Mouse (Mus musculus) Patski (cell line): ENCODE measurements at regions not wholly inside any gene's neighbourhood (a gene's known extent, or its start where the extent isn't known, plus 50 kb on each side); places are given as distances from the start of the nearest gene placed in this dataset.
A peak's percentile ranks its signal among the peaks of the same experiment; 100 is the strongest.

Experiments
- ATAC-seq: fragments of 100-300 bp; one replicate; pipeline ENCODE4 v1.8.0; 2021
- CTCF ChIA-PET: fragments of 350-600 bp; sonication (Branson Sonifier 250); formaldehyde crosslinking; loops from one replicate; lab custom pipeline; 2022; ENCODE audit warnings: inconsistent platforms; lab: Charles Lee
- POLR2A ChIA-PET: fragments of 350-600 bp; sonication (Branson Sonifier 250); formaldehyde crosslinking; loops from one replicate; lab custom pipeline; 2022; ENCODE audit warnings: antibody characterized with exemption, inconsistent platforms; lab: Charles Lee
- DNase-seq: peaks from one replicate; pipeline ENCODE4 v3.0.0-alpha.2; 2011; ENCODE audit warnings: low read depth, low spot score
- H3K27me3 ChIP-seq: fragments of 371-371 bp; one replicate; pipeline ENCODE4 v1.5.1; 2021
- CTCF ChIP-seq: fragments of 100-300 bp; IDR thresholded peaks from one replicate; pipeline ENCODE4 v1.5.1; 2021
- in situ Hi-C: fragments of 300-500 bp; cut with MboI; formaldehyde crosslinking; loops from 3 replicates; pipeline ENCODE4 v1.11.1; 2018; ENCODE audit warnings: low pct_unique_long_range_greater_than_20kb, mixed read lengths

DNA sequence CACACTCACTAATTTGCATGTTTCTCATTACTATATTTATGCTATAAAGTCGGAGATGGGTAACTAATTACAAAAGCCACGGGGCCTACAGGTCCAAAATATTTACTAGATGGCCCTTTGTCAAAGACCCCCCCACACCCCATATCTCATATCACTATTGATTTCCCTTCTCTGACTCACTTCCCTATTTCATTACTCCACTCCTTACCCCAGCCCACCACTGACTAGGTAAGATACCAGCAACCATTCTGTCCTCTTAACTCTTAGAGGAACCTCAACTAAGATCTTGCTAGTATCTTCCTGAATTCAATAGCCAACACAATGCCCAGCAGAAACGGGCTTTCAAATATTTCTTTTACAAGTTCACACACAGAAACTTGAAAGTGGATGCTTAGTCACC, 187.1 kb upstream of the Cpeb2 start:
- ATAC-seq (no peak), DNase-seq (no peak)
- TF ChIP-seq CTCF: no peak
- in situ Hi-C loops: no loop called here
- no peaks in the 10 kb centered on the region for H3K27me3 ChIP-seq
- ChIA-PET CTCF (interaction anchor here (1.0 kb wide), 1 partner anchor 12 kb away, joined by 3 read pairs; no protein-coding TSS in a partner anchor), POLR2A (no interaction called here)

DNA sequence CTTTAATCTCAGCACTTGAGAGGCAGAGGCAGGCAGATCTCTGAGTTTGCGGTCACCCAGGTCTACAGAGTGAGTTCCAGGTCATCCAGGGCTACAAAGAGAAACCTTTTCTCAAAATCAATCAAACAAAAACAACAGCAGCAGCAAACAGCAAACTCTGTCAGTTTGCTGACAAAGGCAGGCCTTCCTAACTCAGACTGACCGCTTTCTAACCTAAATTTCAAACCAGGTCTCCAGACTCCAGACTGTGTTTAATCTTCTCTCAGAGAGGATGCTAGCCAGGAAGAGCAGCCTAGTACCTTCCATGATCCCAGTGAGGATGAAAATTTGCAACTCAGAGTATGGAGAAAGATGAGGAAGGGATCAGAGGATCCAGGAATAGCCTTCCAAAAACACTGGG, 185.7 kb upstream of the Cpeb2 start:
- in situ Hi-C loops: no loop called here
- TF ChIP-seq CTCF: no peak
- DNase-seq: no peak
- ATAC-seq: no peak
- H3K27me3 ChIP-seq: no peaks in the 10 kb centered on the region
- CTCF ChIA-PET: no interaction called here
- POLR2A ChIA-PET: interaction anchor here (0.7 kb wide), 1 partner anchor 279 kb away, joined by 3 read pairs; no protein-coding TSS in a partner anchor

DNA sequence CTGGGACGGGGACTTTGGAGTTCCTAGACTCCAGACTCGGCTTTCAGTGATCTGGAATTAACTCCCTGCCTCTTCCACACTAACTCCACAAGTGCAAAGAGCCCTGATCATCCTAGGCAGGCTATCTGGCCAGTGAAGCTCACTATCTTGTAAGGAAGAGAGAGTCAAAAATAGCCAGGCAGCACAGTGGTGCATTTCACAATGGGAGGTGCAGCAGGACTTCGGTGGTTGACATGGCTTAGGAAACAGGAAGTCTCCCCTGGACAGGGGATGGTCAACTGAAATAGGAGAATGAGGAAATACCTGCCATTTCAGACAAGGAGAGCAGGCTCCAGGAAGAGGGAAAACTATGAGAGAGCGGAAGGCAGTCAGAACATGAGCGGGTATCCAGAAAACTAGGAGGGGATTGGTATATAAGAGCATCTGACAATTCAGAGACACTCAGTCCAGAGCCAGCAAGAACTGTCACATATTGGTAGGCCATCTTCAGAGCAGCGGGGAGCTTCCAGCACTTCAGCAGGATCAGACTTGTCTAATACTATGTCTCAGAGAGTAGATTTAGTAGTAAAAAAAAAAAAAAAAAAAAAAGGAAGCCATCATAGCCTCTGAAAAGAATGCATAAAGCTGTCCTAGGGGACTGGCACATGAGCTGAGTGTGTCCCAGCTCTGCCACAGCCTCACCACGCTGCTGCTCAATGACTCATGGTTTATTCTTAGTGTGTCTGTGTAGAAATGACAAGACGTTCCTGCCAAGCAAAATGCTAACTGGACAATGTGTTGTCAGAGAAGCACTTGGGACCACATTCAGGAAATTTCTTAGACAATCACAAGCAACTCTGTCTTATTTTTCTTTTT, 184.5 kb upstream of the Cpeb2 start:
- POLR2A ChIA-PET: no interaction called here
- in situ Hi-C loops: no loop called here
- H3K27me3 ChIP-seq: no peaks in the 10 kb centered on the region
- TF ChIP-seq CTCF: no peak
- ATAC-seq (peak; percentile 79), DNase-seq (no peak)
- CTCF ChIA-PET: interaction anchor here (1.1 to 1.5 kb wide), 2 partner anchors 71 to 182 kb away, joined by 3 to 4 read pairs; no protein-coding TSS in a partner anchor

DNA sequence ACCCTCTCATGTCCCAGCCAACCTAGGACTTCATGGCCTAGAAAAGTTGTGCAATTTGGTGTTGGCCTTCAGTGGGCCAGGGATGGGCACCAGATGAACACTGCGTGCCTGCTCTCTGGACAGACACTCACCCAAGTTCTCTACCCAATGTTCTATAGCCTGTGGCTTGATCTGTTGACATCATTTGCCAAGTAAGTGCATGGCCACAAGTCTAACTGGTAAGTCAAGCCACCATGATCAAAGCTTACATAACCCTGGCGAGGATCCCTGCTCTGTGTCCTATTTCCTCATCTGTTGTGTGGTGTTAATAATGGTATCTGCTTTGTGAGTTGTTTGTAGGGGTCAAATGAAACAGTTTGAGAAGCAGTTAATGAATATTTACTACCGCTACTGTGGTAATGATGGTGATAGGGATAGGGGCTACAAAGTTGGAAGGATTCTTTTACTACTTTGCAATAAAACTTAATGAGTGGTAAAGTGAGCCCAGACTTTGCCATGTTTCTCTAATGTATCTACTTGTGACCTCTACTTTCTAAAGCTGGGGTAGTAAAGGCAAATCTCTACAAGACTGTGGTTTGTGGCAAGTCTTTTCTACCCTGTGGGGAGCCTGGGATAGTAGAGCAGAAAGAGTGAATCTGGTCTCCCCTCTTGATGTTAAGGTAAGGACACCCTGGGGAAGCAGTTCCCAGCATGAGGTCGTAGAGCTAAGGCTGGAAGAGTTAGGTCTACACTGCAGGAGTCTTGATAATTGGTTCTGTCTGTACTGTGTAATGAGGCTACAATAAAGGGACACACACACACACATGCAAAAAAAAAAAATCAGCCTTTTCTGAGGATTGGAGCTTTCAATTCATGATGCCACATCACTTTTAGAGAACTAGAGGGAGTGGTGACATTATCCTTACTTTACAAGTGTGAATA, 183.3 kb upstream of the Cpeb2 start:
- H3K27me3 ChIP-seq: no peaks in the 10 kb centered on the region
- CTCF ChIA-PET: interaction anchor here (0.9 to 1.9 kb wide), 4 partner anchors 14 to 182 kb away, joined by 3 to 5 read pairs (median 4); no protein-coding TSS in a partner anchor
- POLR2A ChIA-PET: interaction anchor here (0.7 kb wide), 1 partner anchor 32 kb away, joined by 3 read pairs; no protein-coding TSS in a partner anchor
- TF ChIP-seq CTCF: no peak
- in situ Hi-C loops: no loop called here
- ATAC-seq: no peak
- no peak for DNase-seq

DNA sequence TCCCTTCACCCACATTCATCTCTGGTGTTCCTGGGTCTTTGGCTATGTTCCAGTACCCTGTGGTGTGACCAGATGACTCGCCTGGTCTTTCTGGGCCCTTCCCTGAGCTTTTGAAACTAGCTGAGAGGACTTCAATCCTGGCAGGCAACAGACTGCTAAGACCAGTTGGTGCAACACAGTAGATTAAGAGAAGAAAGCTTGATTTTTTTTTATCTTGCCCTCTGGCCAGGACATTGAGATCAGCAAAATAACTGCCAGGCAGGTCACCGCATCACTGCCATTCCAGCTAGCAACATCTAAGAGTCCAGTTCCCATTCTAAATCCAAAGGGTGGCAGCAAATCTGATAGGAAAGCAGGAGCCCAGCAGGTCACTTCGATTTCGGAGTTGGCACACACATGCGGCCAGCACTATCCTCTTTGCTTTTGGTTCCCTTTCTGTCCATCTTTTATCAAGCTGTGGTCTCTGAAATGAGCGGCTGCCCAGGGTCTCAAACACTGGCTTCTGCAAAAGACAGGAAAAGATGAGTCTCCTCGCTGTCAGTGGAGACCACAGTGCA, 181.9 kb upstream of the Cpeb2 start:
- ChIA-PET CTCF (interaction anchor here (1.4 to 1.9 kb wide), 5 partner anchors 13 to 181 kb away, joined by 3 to 5 read pairs (median 4); no protein-coding TSS in a partner anchor), POLR2A (interaction anchor here (0.6 kb wide), 1 partner anchor 134 kb away, joined by 11 read pairs; no protein-coding TSS in a partner anchor)
- no peak for DNase-seq
- in situ Hi-C loops: no loop called here
- peak; percentile 53 for ATAC-seq
- no peaks in the 10 kb centered on the region for H3K27me3 ChIP-seq
- no peak for TF ChIP-seq CTCF

DNA sequence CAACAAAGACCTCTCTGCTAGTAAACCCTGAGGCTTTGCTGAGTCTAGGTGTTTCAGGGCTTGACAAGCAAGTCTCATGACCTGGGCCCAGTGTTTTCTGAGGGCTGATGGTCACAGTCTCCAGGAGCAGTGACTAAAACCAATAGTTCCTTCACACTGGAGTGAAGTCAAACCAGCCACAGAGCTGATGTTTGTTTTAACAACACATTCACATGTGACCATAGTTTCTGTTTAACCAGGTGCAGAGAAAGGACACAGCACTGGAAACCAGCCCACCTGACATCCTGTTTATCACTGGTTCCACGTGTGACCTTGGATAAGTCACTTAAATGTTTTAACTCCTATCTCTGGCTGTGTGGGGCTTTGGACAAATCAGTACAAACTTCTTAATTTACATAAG, 180.3 kb upstream of the Cpeb2 start:
- in situ Hi-C loops: no loop called here
- no peak for DNase-seq
- no peak for ATAC-seq
- POLR2A ChIA-PET: no interaction called here
- TF ChIP-seq CTCF: no peak
- CTCF ChIA-PET: interaction anchor here (1.4 to 1.6 kb wide), 2 partner anchors 30 to 166 kb away, joined by 3 read pairs; no protein-coding TSS in a partner anchor
- no peaks in the 10 kb centered on the region for H3K27me3 ChIP-seq

DNA sequence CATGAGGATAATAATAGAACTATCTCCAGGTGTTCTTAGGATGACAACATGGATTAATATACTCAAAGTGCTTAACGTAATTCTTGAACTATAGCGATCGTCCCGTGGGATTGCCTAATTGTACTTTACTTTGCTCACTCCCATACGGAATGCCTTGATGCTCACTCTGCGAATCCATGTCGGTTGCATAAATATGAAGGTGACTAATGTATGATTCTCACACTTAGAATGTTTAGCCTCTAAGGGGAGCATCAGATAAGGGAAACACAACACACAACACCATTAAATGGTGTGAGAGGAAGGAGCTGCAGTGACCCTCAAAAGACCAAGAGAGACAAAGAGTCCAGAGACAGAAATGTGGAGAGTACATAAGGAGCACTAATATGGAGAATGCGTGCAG, 178.4 kb upstream of the Cpeb2 start:
- ATAC-seq (no peak), DNase-seq (no peak)
- in situ Hi-C loops: no loop called here
- no peak for TF ChIP-seq CTCF
- ChIA-PET CTCF (no interaction called here), POLR2A (no interaction called here)
- H3K27me3 ChIP-seq: no peaks in the 10 kb centered on the region

DNA sequence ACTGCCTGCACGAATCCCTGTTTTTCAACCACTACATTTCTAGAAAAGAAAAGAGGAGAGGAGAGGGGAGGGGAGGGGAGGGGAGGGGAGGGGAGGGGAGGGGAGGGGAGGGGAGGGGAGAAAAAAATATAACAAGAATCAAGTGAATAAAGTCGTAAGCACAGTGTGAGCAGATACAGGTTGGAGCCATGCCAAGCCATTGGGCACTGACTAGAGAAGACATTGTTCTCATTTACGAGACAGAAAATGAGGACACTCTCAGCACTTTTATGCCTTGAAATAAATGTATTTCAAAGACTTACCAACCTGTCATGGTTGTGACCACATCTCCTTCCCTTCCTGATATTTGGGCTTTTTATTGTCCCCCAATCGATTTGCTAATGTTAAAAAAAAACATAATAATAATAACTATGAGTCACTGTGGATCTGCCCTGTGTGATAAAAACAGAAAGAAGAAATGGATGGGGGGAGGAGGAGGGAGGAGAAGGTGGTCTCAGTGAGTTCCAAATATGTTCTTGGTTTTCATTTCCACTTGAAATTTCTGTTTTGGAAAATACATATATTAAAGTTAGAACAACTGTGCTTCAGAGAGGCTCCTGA, 177.8 kb upstream of the Cpeb2 start:
- CTCF ChIA-PET: interaction anchor here (1.1 kb wide), 1 partner anchor 20 kb away, joined by 3 read pairs; no protein-coding TSS in a partner anchor
- in situ Hi-C loops: no loop called here

DNA sequence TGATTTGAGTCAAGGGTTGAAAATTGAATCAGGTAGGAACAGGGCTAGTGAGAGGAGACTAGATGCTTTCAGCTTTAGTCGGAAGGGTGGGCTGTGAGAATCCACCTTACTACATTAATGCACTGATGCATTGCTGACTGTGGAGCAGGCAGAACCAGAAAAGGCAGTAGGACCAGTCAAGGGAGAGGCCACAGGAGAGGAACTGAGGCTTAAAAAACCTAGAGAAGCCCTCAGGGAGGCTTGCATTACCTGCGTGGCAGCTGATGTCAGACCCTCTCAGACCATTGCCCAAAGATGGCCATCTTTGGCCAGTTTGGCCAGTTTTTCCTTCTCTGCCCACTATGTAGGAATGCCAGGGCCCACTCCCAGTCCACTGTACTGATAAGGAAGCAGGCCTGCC, 176.5 kb upstream of the Cpeb2 start:
- ChIA-PET CTCF (interaction anchor here (1.1 kb wide), 1 partner anchor 19 kb away, joined by 3 read pairs; no protein-coding TSS in a partner anchor), POLR2A (no interaction called here)
- DNase-seq (no peak), ATAC-seq (no peak)
- TF ChIP-seq CTCF: no peak
- in situ Hi-C loops: no loop called here
- H3K27me3 ChIP-seq: no peaks in the 10 kb centered on the region

More for the DNA sequence above, 177.8 kb upstream of the Cpeb2 start:
- POLR2A ChIA-PET: no interaction called here
- no peaks in the 10 kb centered on the region for H3K27me3 ChIP-seq
- ATAC-seq: no peak
- TF ChIP-seq CTCF: no peak
- DNase-seq: no peak
